Mouse (Mus musculus): ENCODE measurements at regions not wholly inside any gene's neighbourhood (a gene's known extent, or its start where the extent isn't known, plus 50 kb on each side); places are given as distances from the start of the nearest gene placed in this dataset.
"Not testable (repeated sequence)": the region's sequence is repeated elsewhere in the genome, so short reads cannot be mapped to it uniquely, and the experiment has no call there.

GRCm38 (mm10) chrX:159066212-159066611 lies 143.9 kb upstream of the Rps6ka3 start:
- DNase-seq (ENCODE audit: low spot score in 2 of 2), result no peak

GRCm38 (mm10) chrX:159072647-159073046 lies 137.5 kb upstream of the Rps6ka3 start:
- DNase-seq (ENCODE audit: low spot score in 2 of 2), result no peak

GRCm38 (mm10) chrX:159073533-159073932 lies 136.6 kb upstream of the Rps6ka3 start:
- DNase-seq (ENCODE audit: low spot score in 2 of 2), result no peak

- no peak for DNase-seq (ENCODE audit: low spot score in 2 of 2)
Observed at GRCm38 (mm10) chrX:159080508-159080907, 129.6 kb upstream of the Rps6ka3 start.

- DNase-seq (ENCODE audit: low spot score in 2 of 2), result not testable (repeated sequence)
Observed at GRCm38 (mm10) chrX:159110651-159111050, 99.5 kb upstream of the Rps6ka3 start.

GRCm38 (mm10) chrX:159116210-159116609 lies 93.9 kb upstream of the Rps6ka3 start:
- DNase-seq (ENCODE audit: low spot score in 2 of 2), result no peak

GRCm38 (mm10) chrX:159140554-159140953 lies 69.6 kb upstream of the Rps6ka3 start:
- DNase-seq (ENCODE audit: low spot score in 2 of 2), result no peak

- DNase-seq (ENCODE audit: low spot score in 2 of 2), result no peak
Observed at GRCm38 (mm10) chrX:159143278-159143677, 66.8 kb upstream of the Rps6ka3 start.

- DNase-seq (ENCODE audit: low spot score in 2 of 2), result no peak
Observed at GRCm38 (mm10) chrX:159144674-159145073, 65.4 kb upstream of the Rps6ka3 start.

GRCm38 (mm10) chrX:159145212-159145611 lies 64.9 kb upstream of the Rps6ka3 start:
- no peak for DNase-seq (ENCODE audit: low spot score in 2 of 2)

GRCm38 (mm10) chrX:159155786-159156185 lies 54.3 kb upstream of the Rps6ka3 start:
- DNase-seq (ENCODE audit: low spot score in 2 of 2), result no peak

GRCm38 (mm10) chrX:159156976-159157375 lies 53.1 kb upstream of the Rps6ka3 start:
- DNase-seq (ENCODE audit: low spot score in 2 of 2), result peak; percentile 2 to 3

- DNase-seq (ENCODE audit: low spot score in 2 of 2), result no peak
Observed at GRCm38 (mm10) chrX:159159727-159160126, 50.4 kb upstream of the Rps6ka3 start.

Measured in layer of hippocampus, adult 8-10 months (tissue).